Mouse (Mus musculus) cerebellum, adult (tissue): ENCODE results near the gene Ofcc1.

Experiments
- ATAC-seq: cut with Nextera tagmentation; 2 replicates; pipeline ENCODE4 v1.9.2; 2017; ENCODE audit warnings: mild to moderate bottlenecking, moderate library complexity, mixed read lengths; ENCODE audit not compliant: insufficient number of reproducible peaks, low FRiP score, low TSS enrichment

Gene Ofcc1

GRCm38 (mm10) chr13:40028827-40029226 is 332.4 kb downstream of the Ofcc1 start:
- ATAC-seq = no peak

- no peak for ATAC-seq
Observed at GRCm38 (mm10) chr13:40025816-40026215, 335.4 kb downstream of the Ofcc1 start.

- 0 out of 2 replicates have a peak, but pooled peaks have one; percentile 37 for ATAC-seq
Observed at GRCm38 (mm10) chr13:40023201-40023777, 338.0 kb downstream of the Ofcc1 start.

- ATAC-seq = peak; percentile 64; the same call in 1 of the 2 replicates
Observed at GRCm38 (mm10) chr13:40022609-40023008, 338.6 kb downstream of the Ofcc1 start.

- ATAC-seq = no peak
Observed at GRCm38 (mm10) chr13:40000236-40000635, 361.0 kb downstream of the Ofcc1 start.

GRCm38 (mm10) chr13:39997901-39998300 is 363.3 kb downstream of the Ofcc1 start:
- no peak for ATAC-seq

- no peak for ATAC-seq
Observed at GRCm38 (mm10) chr13:39979294-39980061, 381.8 kb downstream of the Ofcc1 start.

- no peak for ATAC-seq
Observed at GRCm38 (mm10) chr13:39968349-39969016, 392.8 kb downstream of the Ofcc1 start.

GRCm38 (mm10) chr13:39957226-39957625 is 404.0 kb downstream of the Ofcc1 start:
- ATAC-seq = no peak

GRCm38 (mm10) chr13:39956017-39956416 is 405.2 kb downstream of the Ofcc1 start:
- no peak for ATAC-seq
